Mouse (Mus musculus) hindbrain, embryonic 11.5 days (tissue): ENCODE data around the gene Dnaaf1. TPM values are rescaled to one million over a fixed set of nuclear protein-coding genes. Genes with fewer than 3 reads are reported as not detected.

Source experiments
- ATAC-seq: fragments of 200-750 bp; cut with Nextera tagmentation; 2 replicates; pipeline ENCODE4 v1.8.0; 2017; ENCODE audit warnings: mild to moderate bottlenecking, moderate TSS enrichment, moderate library complexity; ENCODE audit not compliant: low FRiP score
- DNase-seq: peaks from one replicate; pipeline ENCODE4 v3.0.0-alpha.2; 2015; ENCODE audit warnings: low spot score
- H3K27ac ChIP-seq: fragments of 300-500 bp; sonication (generic); 2 replicates; pipeline ENCODE4 v1.5.1; 2014; ENCODE audit warnings: mild to moderate bottlenecking, low read depth, low read length
- H3K27me3 ChIP-seq: fragments of 300-500 bp; sonication (generic); 2 replicates; pipeline ENCODE4 v1.6.1; 2014; ENCODE audit warnings: mild to moderate bottlenecking, low read length, moderate library complexity, mixed read lengths; ENCODE audit not compliant: control insufficient read depth, insufficient read depth
- H3K36me3 ChIP-seq: fragments of 300-500 bp; sonication (generic); 2 replicates; pipeline ENCODE4 v1.6.1; 2014; ENCODE audit warnings: mild to moderate bottlenecking, low read length, moderate library complexity, mixed read lengths; ENCODE audit not compliant: control insufficient read depth, insufficient read depth
- H3K4me1 ChIP-seq: fragments of 300-500 bp; sonication (generic); replicated peaks from 2 replicates; pipeline ENCODE4 v1.6.1; 2014; ENCODE audit warnings: low read length, mixed read lengths; ENCODE audit not compliant: control insufficient read depth, insufficient read depth
- H3K4me2 ChIP-seq: fragments of 300-500 bp; sonication (generic); replicated peaks from 2 replicates; pipeline ENCODE4 v1.6.1; 2014; ENCODE audit warnings: mild to moderate bottlenecking, low read depth, low read length
- H3K4me3 ChIP-seq: fragments of 300-500 bp; sonication (generic); 2 replicates; pipeline ENCODE4 v1.5.1; 2014; ENCODE audit warnings: low read depth, low read length
- H3K9ac ChIP-seq: fragments of 300-500 bp; sonication (generic); 2 replicates; pipeline ENCODE4 v1.6.1; 2014; ENCODE audit warnings: low read depth, low read length
- H3K9me3 ChIP-seq: fragments of 300-500 bp; sonication (generic); 2 replicates; pipeline ENCODE4 v1.6.1; 2016; ENCODE audit warnings: low read length; ENCODE audit not compliant: control insufficient read depth
- WGBS: fragments of 180-500 bp; shearing (Covaris S2); extraction: QIAGEN DNeasy Blood & Tissue Kit; methylation state at CpG from one replicate; pipeline ENCODE4 v1.1.7; 2014; 5-methylcytosine and 5-hydroxymethylcytosine counted together
- polyA plus RNA-seq: library from polyadenylated mRNA; unstranded; fragments of >200 nt; fragmentation: Nextera tagmentation; extraction: Ambion mirVana; gene quantifications from 2 replicates; pipeline ENCODE4 v1.2.1, GENCODE M21; 2014

Gene Dnaaf1
- polyA plus RNA-seq, 1 experiment from 2014 or later, result 0.08 TPM

- DNase-seq, result no peak
- ATAC-seq, result no peak
- H3K4me3 ChIP-seq, result no peak overlapping the region
- no peak overlapping the region for H3K9ac ChIP-seq
- H3K27ac ChIP-seq, result no peak overlapping the region
- whole genome bisulfite sequencing, result 90% methylated on average over 5 of the region's 5 CpGs
- no peaks in the 10 kb centered on the region for H3K36me3 ChIP-seq
- peaks cover 4% of the 10 kb centered on the region; the same call in 1 of the 2 replicates for H3K27me3 ChIP-seq
- H3K4me1 ChIP-seq, result no peaks in the 10 kb centered on the region
- no peaks in the 10 kb centered on the region for H3K9me3 ChIP-seq
- no peak overlapping the region for H3K4me2 ChIP-seq
Measured at GRCm38 (mm10) chr8:119580441-119581161, 5.6 kb downstream of the Dnaaf1 start.

- Histone ChIP-seq H3K4me3 (0 out of 2 replicates have a peak overlapping the region, but pooled peaks have one; percentile 16), H3K27me3 (no peaks in the 10 kb centered on the region), H3K4me2 (peak overlapping the region; percentile 32; the same call in 1 of the 2 replicates), H3K9ac (0 out of 2 replicates have a peak overlapping the region, but pooled peaks have one; percentile 19), H3K27ac (no peak overlapping the region), H3K36me3 (no peaks in the 10 kb centered on the region), H3K4me1 (no peaks in the 10 kb centered on the region), H3K9me3 (no peaks in the 10 kb centered on the region)
- 18% methylated on average over 22 of the region's 24 CpGs for WGBS
- DNase-seq (no peak), ATAC-seq (no peak)
Measured at GRCm38 (mm10) chr8:119585901-119586300, 10.9 kb downstream of the Dnaaf1 start.

GRCm38 (mm10) chr8:119588321-119588720 is 13.3 kb downstream of the Dnaaf1 start:
- no peak overlapping the region for H3K9ac ChIP-seq
- H3K9me3 ChIP-seq, result no peaks in the 10 kb centered on the region
- H3K4me1 ChIP-seq, result no peaks in the 10 kb centered on the region
- H3K36me3 ChIP-seq, result no peaks in the 10 kb centered on the region
- ATAC-seq, result no peak
- H3K4me3 ChIP-seq, result no peak overlapping the region
- H3K27me3 ChIP-seq, result no peaks in the 10 kb centered on the region
- no peak for DNase-seq
- no peak overlapping the region for H3K4me2 ChIP-seq
- 63% methylated on average over 4 of the region's 4 CpGs for WGBS
- no peak overlapping the region for H3K27ac ChIP-seq

GRCm38 (mm10) chr8:119588844-119589243 is 13.8 kb downstream of the Dnaaf1 start:
- no peak overlapping the region for H3K4me2 ChIP-seq
- WGBS, result 23% methylated on average over 10 of the region's 10 CpGs
- DNase-seq, result peak; percentile 25
- no peaks in the 10 kb centered on the region for H3K4me1 ChIP-seq
- H3K27ac ChIP-seq, result no peak overlapping the region
- ATAC-seq, result no peak
- no peaks in the 10 kb centered on the region for H3K27me3 ChIP-seq
- H3K9ac ChIP-seq, result no peak overlapping the region
- H3K9me3 ChIP-seq, result no peaks in the 10 kb centered on the region
- no peak overlapping the region for H3K4me3 ChIP-seq
- no peaks in the 10 kb centered on the region for H3K36me3 ChIP-seq

- no peak overlapping the region for H3K9ac ChIP-seq
- DNase-seq (no peak), ATAC-seq (no peak)
- 81% methylated on average over 14 of the region's 14 CpGs for WGBS
- H3K36me3 ChIP-seq, result no peaks in the 10 kb centered on the region
- no peaks in the 10 kb centered on the region for H3K27me3 ChIP-seq
- H3K4me2 ChIP-seq, result no peak overlapping the region
- no peak overlapping the region for H3K4me3 ChIP-seq
- H3K27ac ChIP-seq, result no peak overlapping the region
- H3K4me1 ChIP-seq, result no peaks in the 10 kb centered on the region
- H3K9me3 ChIP-seq, result no peaks in the 10 kb centered on the region
Measured at GRCm38 (mm10) chr8:119590348-119590747, 15.3 kb downstream of the Dnaaf1 start.

GRCm38 (mm10) chr8:119591456-119591855 is 16.4 kb downstream of the Dnaaf1 start:
- DNase-seq (no peak), ATAC-seq (no peak)
- 82% methylated on average over 7 of the region's 7 CpGs for WGBS
- Histone ChIP-seq H3K27me3 (no peaks in the 10 kb centered on the region), H3K36me3 (no peaks in the 10 kb centered on the region), H3K4me1 (no peaks in the 10 kb centered on the region), H3K4me3 (no peak overlapping the region), H3K27ac (no peak overlapping the region), H3K9me3 (no peaks in the 10 kb centered on the region), H3K4me2 (no peak overlapping the region), H3K9ac (no peak overlapping the region)

GRCm38 (mm10) chr8:119603771-119604170 is 28.7 kb downstream of the Dnaaf1 start:
- Histone ChIP-seq H3K36me3 (0 out of 2 replicates have a peak, but pooled peaks cover 10% of the 10 kb centered on the region), H3K4me1 (no peaks in the 10 kb centered on the region; the same call in 1 of the 2 replicates), H3K27me3 (no peaks in the 10 kb centered on the region), H3K9ac (no peak overlapping the region), H3K9me3 (no peaks in the 10 kb centered on the region), H3K27ac (no peak overlapping the region), H3K4me3 (no peak overlapping the region), H3K4me2 (peak overlapping the region; percentile 86; the same call in 1 of the 2 replicates)
- WGBS, result 94% methylated on average over 4 of the region's 4 CpGs
- DNase-seq, result no peak
- no peak for ATAC-seq

GRCm38 (mm10) chr8:119604398-119604803 is 29.4 kb downstream of the Dnaaf1 start:
- Histone ChIP-seq H3K4me1 (no peaks in the 10 kb centered on the region; the same call in 1 of the 2 replicates), H3K36me3 (0 out of 2 replicates have a peak, but pooled peaks cover 6% of the 10 kb centered on the region), H3K27me3 (no peaks in the 10 kb centered on the region), H3K9me3 (no peaks in the 10 kb centered on the region), H3K4me3 (peak overlapping the region; percentile 83), H3K4me2 (peak overlapping the region; percentile 86), H3K27ac (no peak overlapping the region), H3K9ac (peak overlapping the region; percentile 79)
- no peak for ATAC-seq
- 44% methylated on average over 12 of the region's 12 CpGs for WGBS
- DNase-seq, result no peak

- under 1% methylated on average over 23 of the region's 23 CpGs for WGBS
Measured at GRCm38 (mm10) chr8:119604996-119605395, 30.0 kb downstream of the Dnaaf1 start, which contains the start of gene Taf1c. Gene Taf1c (minus strand): TSS chr8:119605222.

More at GRCm38 (mm10) chr8:119604996-119605395, 30.0 kb downstream of the Dnaaf1 start, which contains the start of gene Taf1c:
- Histone ChIP-seq H3K4me1 (no peaks in the 10 kb centered on the region; the same call in 1 of the 2 replicates), H3K4me3 (peak within 1 kb of the TSS; percentile 83), H3K27me3 (no peaks in the 10 kb centered on the region), H3K9ac (peak within 1 kb of the TSS; percentile 79), H3K27ac (no peak within 1 kb of the TSS), H3K4me2 (peak within 1 kb of the TSS; percentile 86), H3K36me3 (0 out of 2 replicates have a peak, but pooled peaks cover 6% of the 10 kb centered on the region), H3K9me3 (no peaks in the 10 kb centered on the region)
- ATAC-seq (peak; percentile 82), DNase-seq (peak; percentile 98)
